Comparison of ENCODE assay signal across 12 mouse cellular contexts in genomic region chr15:77337926-77338325, GRCm38 (mm10). TPM values are rescaled to one million over a fixed set of nuclear protein-coding genes. Genes with fewer than 3 reads are reported as not detected.
DNase-seq lines count a peak whose midpoint lies in the region; ATAC-seq and TF ChIP-seq lines count a peak whose summit lies in the region.
"Had no signal": no experiment of that assay in that cellular context is flagged by ENCODE, and none has a peak within 500 bp of the region (broad histone marks: within the 10 kb centered on the region; RNA-seq: fewer than 3 reads in every experiment).

No protein-coding gene starts in this region.

- 78% methylated on average over 3 of the region's 3 CpGs for WGBS in cerebellum, adult 2 months
- 33% methylated on average over 3 of the region's 3 CpGs for WGBS in liver, adult 2 months
- WGBS in embryonic facial prominence, embryonic 14.5 days: 66% methylated on average over 3 of the region's 3 CpGs
- WGBS in liver, embryonic 16.5 days (ENCODE audit: insufficient replicate concordance): 51% methylated on average over 3 of the region's 3 CpGs

- H3K79me2 ChIP-seq in liver, adult 2 months (ENCODE audit: control insufficient read depth, insufficient read depth, low read length): no peaks in the 10 kb centered on the region

- H3K4me2 ChIP-seq in embryonic facial prominence, embryonic 14.5 days (ENCODE audit: low read depth, low read length): no peak overlapping the region
- H3K4me2 ChIP-seq in liver, embryonic 16.5 days (ENCODE audit: low read depth, low read length): peak overlapping the region; percentile 45
- H3K4me2 ChIP-seq: heart, embryonic 11.5 days had no signal

- no peaks in the 10 kb centered on the region for H3K36me3 ChIP-seq in liver, adult 2 months (ENCODE audit: control insufficient read depth, insufficient read depth, low read length)
- H3K36me3 ChIP-seq in embryonic facial prominence, embryonic 14.5 days (ENCODE audit: control insufficient read depth, insufficient read depth, low read length): no peaks in the 10 kb centered on the region
- H3K36me3 ChIP-seq in liver, embryonic 16.5 days (ENCODE audit: control insufficient read depth, insufficient read depth): no peaks in the 10 kb centered on the region

- H3K9me3 ChIP-seq in embryonic facial prominence, embryonic 14.5 days (ENCODE audit: control insufficient read depth, low read length): no peaks in the 10 kb centered on the region
- H3K9me3 ChIP-seq in liver, embryonic 16.5 days (replicated peaks; ENCODE audit: control insufficient read depth, low read length): no peaks in the 10 kb centered on the region

- no peak overlapping the region for H3K27ac ChIP-seq in cerebellum, adult 2 months (ENCODE audit: insufficient read depth, low read length)
- H3K27ac ChIP-seq in liver, adult 2 months (replicated peaks; ENCODE audit: insufficient read depth, low read depth, low read length): peak overlapping the region; percentile 85
- H3K27ac ChIP-seq in embryonic facial prominence, embryonic 14.5 days (replicated peaks; ENCODE audit: low read depth, low read length): 0 out of 2 replicates have a peak overlapping the region, but pooled peaks have one; percentile 85
- peak overlapping the region; percentile 77 for H3K27ac ChIP-seq in liver, embryonic 16.5 days (ENCODE audit: low read length)

- H3K27me3 ChIP-seq in cerebellum, adult 2 months (ENCODE audit: control insufficient read depth, insufficient read depth, low read length): no peaks in the 10 kb centered on the region
- no peaks in the 10 kb centered on the region for H3K27me3 ChIP-seq in liver, adult 2 months (ENCODE audit: control insufficient read depth, insufficient read depth, low read length)
- H3K27me3 ChIP-seq in embryonic facial prominence, embryonic 14.5 days (replicated peaks; ENCODE audit: control insufficient read depth, insufficient read depth, low read length): no peaks in the 10 kb centered on the region
- no peaks in the 10 kb centered on the region for H3K27me3 ChIP-seq in liver, embryonic 16.5 days (ENCODE audit: control insufficient read depth, insufficient read depth, low read depth, low read length)

- 0 out of 2 replicates have a peak, but pooled peaks have one; percentile 13 for TF ChIP-seq CTCF in cerebellum, adult 2 months (IDR thresholded peaks at IDR 0.05; ENCODE audit: borderline replicate concordance, insufficient read depth, low read depth, low read length)
- TF ChIP-seq CTCF in liver, adult 2 months (IDR thresholded peaks at IDR 0.05; ENCODE audit: low read depth, low read length): no peak

- no peak for DNase-seq in cerebellum, adult 2 months
- no peak for DNase-seq in cerebellum, postnatal 14 days
- DNase-seq in liver, adult 2 months (ENCODE audit: extremely low read depth, low read depth, low spot score): no peak
- DNase-seq in liver: no peak
- DNase-seq in embryonic facial prominence, embryonic 14.5 days (ENCODE audit: low spot score): no peak
- no peak for DNase-seq in embryo, embryonic 11 days
- no peak for DNase-seq in heart, postnatal 4 days
- DNase-seq: cerebellum, postnatal 36 days; lung, postnatal 14 days had no signal

- no peak for TF ChIP-seq POLR2A in cerebellum, adult 2 months (IDR thresholded peaks at IDR 0.05; ENCODE audit: borderline replicate concordance, insufficient read depth, low read length)
- no peak for TF ChIP-seq POLR2A in liver, adult 2 months (IDR thresholded peaks at IDR 0.05; ENCODE audit: extremely low read depth, insufficient read depth, low read length)

- no peak overlapping the region for H3K4me3 ChIP-seq in cerebellum, adult 2 months (replicated peaks; ENCODE audit: insufficient read depth, low read depth, low read length)
- peak overlapping the region; percentile 6; the same call in 1 of the 2 replicates for H3K4me3 ChIP-seq in liver, adult 2 months (ENCODE audit: insufficient read depth, low read depth, low read length)
- H3K4me3 ChIP-seq in embryonic facial prominence, embryonic 14.5 days (ENCODE audit: low read depth, low read length): no peak overlapping the region
- peak overlapping the region; percentile 41 for H3K4me3 ChIP-seq in liver, embryonic 16.5 days (ENCODE audit: low read depth, low read length)

- H3K4me1 ChIP-seq in cerebellum, adult 2 months (ENCODE audit: control insufficient read depth, insufficient read depth, low read length): peaks cover 2% of the 10 kb centered on the region
- peaks cover 23% of the 10 kb centered on the region for H3K4me1 ChIP-seq in liver, adult 2 months (ENCODE audit: control insufficient read depth, insufficient read depth, low read length)
- peaks cover 16% of the 10 kb centered on the region for H3K4me1 ChIP-seq in embryonic facial prominence, embryonic 14.5 days (ENCODE audit: control insufficient read depth, insufficient read depth, low read length)
- no peaks in the 10 kb centered on the region; the same call in 1 of the 2 replicates for H3K4me1 ChIP-seq in liver, embryonic 16.5 days (ENCODE audit: control insufficient read depth, low read depth, low read length)

- peak overlapping the region; percentile 60 for H3K9ac ChIP-seq in liver, adult 2 months (ENCODE audit: low read depth, low read length)
- no peak overlapping the region for H3K9ac ChIP-seq in embryonic facial prominence, embryonic 14.5 days (ENCODE audit: low read depth, low read length)
- H3K9ac ChIP-seq in liver, embryonic 16.5 days (ENCODE audit: low read depth, low read length): no peak overlapping the region

- ATAC-seq in embryonic facial prominence, embryonic 14.5 days (ENCODE audit: low read depth): no peak
- ATAC-seq in liver, embryonic 16.5 days (ENCODE audit: low read depth): no peak
- ATAC-seq: forebrain, embryonic 14.5 days had no signal

RNA-seq across cellular contexts. Expression of gene Rbfox2, which starts 31.1 kb away (rescaled TPM):
- 177 and 188 TPM in 2 replicates for polyA plus RNA-seq in cerebellum, adult 2 months (2012; rRNA removed)
- total RNA-seq in liver, adult 2 months (2014; rRNA removed): 17.4 and 21.6 TPM in 2 replicates
- polyA plus RNA-seq in liver, adult 2 months (2012; rRNA removed): 18.2 and 21.5 TPM in 2 replicates
- polyA plus RNA-seq in embryonic facial prominence, embryonic 14.5 days (2014; fragmentation: Nextera tagmentation; extraction: Ambion mirVana): 97.4 and 107 TPM in 2 replicates
- polyA plus RNA-seq in liver, embryonic 16.5 days (2015; fragmentation: Nextera tagmentation; extraction: Ambion mirVana): 12.7 and 14.4 TPM in 2 replicates
- 100 to 1,000 TPM; 175 to 186 TPM for total RNA-seq in heart, postnatal 4 days (2021)

Comparison
In these comparisons a context has a peak if more than half of its experiments do, and no peak if none do; other contexts are left out.
1. H3K4me3 ChIP-seq: peak in liver, adult 2 months (single experiment) and liver, embryonic 16.5 days (single experiment); none in cerebellum, adult 2 months (single experiment) and embryonic facial prominence, embryonic 14.5 days (single experiment).